Mouse (Mus musculus) CD4-positive naive resting alpha-beta T cell, adult 57 days (primary cell): ENCODE measurements around the gene 9530068E07Rik. TPM values are rescaled to one million over a fixed set of nuclear protein-coding genes. Genes with fewer than 3 reads are reported as not detected.

Experiments
- total RNA-seq: library from RNA; stranded (reverse); gene quantifications from one replicate; pipeline ENCODE4 v1.2.4, GENCODE M21; 2023

9530068E07Rik gene
- total RNA-seq: 45.8 TPM

GRCm38 (mm10) chr11:52395940-52396596, at the start of gene 9530068E07Rik:
9530068E07Rik (plus strand) TSS chr11:52396428.

GRCm38 (mm10) chr11:52360471-52361277, 35.6 kb upstream of the 9530068E07Rik start, which contains the start of gene Vdac1:
Vdac1 (plus strand) TSS chr11:52360860.

Other genes with a start within 250 kb of the 9530068E07Rik start
- gene Olfr1371, start 182.4 kb upstream of the 9530068E07Rik start, total RNA-seq: not detected
- 178 TPM for gene Skp1a, start 164.4 kb upstream of the 9530068E07Rik start, total RNA-seq
- gene Tcf7, start 113.4 kb upstream of the 9530068E07Rik start, total RNA-seq: 1,345 TPM
- 50.2 TPM for gene Vdac1, start 35.6 kb upstream of the 9530068E07Rik start, total RNA-seq